Mouse (Mus musculus) adrenal gland, adult 10 weeks (tissue): ENCODE results near the gene Ndufa4l2. TPM values are rescaled to one million over a fixed set of nuclear protein-coding genes. Genes with fewer than 3 reads are reported as not detected.

Experiments used
- polyA plus RNA-seq: library from polyadenylated mRNA; stranded (reverse); fragments of 350-450 nt; fragmentation: Illumina TruSeq; extraction: RNeasy Lipid Tissue Mini Kit (QIAGEN cat#74804); gene quantifications from one replicate; pipeline ENCODE4 v1.2.3, GENCODE M21; 2014; ENCODE audit warnings: low read depth, low replicate concordance

Gene Ndufa4l2
- 2.6 TPM for polyA plus RNA-seq

DNA sequence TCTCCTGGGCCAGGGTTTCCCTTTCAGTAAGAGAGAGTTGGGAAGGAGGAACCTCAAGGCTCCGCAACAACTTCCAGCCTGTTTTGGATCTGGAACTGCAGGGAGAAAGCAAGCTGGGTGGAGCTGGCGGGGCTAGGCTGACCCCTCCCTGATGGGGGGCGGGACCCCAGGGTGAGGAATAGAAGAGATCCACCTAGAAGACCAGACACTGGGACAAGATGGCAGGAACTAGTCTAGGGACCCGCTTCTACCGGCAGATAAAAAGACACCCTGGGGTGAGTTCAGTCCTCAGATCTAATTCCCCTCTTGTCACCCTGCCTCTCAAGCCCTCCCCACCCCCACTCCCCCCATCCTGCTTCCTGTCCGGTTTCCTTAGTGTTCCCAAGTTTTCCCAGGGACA, at the start of gene Ndufa4l2:
Ndufa4l2 (plus strand) TSS at position 204 of the 400 bp plus-strand sequence.

DNA sequence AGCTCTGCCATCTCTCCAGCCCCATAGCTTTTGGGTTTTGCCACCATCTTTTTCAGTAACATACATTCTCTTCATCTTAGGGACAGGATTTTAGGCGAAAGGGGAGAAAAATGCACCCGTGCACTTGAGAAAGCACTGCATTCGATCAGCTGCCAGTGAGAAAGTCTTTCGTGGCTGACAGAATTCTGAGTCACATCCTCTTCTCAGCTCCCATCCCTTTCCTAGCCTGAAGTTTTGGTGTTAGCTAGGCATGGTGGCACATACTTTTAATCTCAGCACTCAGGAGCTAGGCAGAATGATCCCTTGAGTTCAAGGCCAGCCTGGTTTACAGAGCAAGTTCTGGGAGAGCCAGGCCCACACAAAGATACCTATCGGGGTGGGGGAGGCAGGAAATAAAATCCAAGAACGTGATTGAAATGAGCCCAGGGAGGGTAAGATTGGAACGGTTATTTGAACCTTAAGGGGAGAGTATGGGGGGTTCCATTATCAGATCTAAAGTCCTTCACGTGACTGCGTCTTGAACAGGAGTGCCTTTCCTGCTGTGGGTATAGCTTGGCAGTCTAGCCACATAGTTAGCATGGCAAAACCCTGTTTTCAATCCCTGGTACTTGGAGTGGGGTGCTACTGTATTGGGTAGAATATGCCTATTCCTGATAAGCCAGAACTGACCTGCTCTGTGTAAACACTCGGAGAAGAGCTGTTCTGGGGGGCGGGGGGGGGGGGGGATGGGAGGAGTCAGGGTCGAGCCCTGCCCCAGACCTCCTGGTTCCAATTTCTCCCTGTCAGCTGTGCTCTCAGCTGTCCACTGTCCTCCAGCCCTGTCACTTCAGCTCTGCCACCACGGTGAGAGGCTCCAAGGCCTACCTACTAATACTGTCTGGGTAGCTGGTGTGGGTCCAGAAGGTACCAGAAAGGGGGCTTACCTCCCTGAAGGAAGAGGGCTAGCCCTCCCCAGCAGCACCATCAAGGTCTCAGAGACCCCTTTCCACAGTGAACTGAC, 13.6 kb upstream of the Ndufa4l2 start, which contains the start of gene Stac3:
Stac3 (plus strand) TSS at position 793 of the 1,000 bp plus-strand sequence.

DNA sequence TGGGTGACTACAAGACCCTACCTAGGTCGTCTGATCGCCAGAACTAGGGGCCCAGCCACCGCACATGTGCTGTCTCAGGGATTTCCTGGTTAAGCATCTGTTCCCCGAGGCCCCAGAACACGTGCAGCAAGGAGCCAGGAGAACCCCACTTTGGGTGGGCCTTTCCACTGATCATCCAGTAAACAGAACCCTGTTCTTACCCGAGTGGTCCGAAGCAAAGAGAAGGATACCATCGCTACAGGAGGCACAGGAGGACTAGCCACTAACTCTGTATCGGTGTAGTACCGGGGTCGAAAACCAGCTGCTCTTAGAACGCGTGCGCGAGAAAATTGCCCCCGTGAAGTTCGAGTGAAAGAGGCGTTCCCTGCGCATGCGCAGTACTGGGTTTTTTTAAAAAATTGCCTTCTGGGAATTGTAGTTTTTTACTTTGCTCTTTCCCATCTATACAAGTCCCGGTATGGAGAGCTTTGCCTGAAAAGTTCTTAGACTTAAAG, 7.4 kb downstream of the Ndufa4l2 start, which contains the start of gene Shmt2:
Shmt2 (minus strand) TSS at position 357 of the 494 bp plus-strand sequence.

DNA sequence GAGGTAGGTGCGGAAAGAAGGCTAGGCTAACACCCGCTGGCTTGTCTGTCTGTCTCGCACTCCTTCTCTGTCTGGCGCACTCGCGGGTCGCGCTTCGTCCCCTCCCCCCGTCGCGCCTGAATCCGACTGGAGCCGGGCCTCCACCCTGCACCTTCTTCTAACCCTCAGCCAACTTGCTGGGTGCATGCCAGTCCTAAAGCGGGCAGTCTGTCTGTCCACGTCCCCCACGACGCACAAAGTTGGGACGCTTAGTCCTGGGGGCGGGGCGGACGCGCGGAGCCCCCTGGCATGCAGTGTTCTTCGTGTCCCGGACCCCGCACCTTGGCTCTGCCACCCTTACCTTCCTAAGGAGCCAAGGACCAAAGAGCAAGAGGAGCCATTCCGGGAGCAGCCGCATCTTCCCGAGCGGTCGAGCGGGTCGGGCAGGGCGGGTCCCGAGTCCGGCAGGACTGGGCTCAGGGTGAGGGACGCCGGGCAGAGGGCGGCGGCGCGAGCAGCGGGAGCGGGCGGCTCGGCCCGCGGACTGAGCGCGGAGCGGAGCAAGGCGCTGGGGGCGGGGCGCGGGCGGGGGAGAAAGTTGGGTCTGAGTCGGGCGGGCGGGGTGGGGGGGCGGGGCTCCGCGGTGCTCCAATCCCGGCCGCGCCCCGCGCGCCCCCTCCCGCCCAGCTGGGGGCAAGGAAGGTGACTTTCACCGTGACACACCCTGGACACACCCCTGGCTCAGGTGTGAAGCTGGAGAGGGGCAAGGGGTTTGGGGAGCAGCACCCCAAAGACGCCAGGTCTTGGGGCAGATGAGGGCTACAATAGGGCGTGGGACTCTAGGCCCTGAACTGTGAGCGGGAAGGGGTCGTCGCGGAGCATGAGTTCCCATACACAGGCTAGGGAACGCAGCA, 19.5 kb downstream of the Ndufa4l2 start, which contains the start of gene Nxph4:
Nxph4 (minus strand) TSS at position 524 of the 893 bp plus-strand sequence.

Other genes with a start within 250 kb of the Ndufa4l2 start
- gene Dctn2, start 248.6 kb upstream of the Ndufa4l2 start, polyA plus RNA-seq: 26.5 TPM
- 2.2 TPM for gene Mbd6, start 225.9 kb upstream of the Ndufa4l2 start, polyA plus RNA-seq
- gene Mars, start 203.2 kb upstream of the Ndufa4l2 start, polyA plus RNA-seq: 18.8 TPM
- gene Arhgap9, start 193.0 kb upstream of the Ndufa4l2 start, polyA plus RNA-seq: 0.70 TPM
- not detected for gene Gli1, start 173.0 kb upstream of the Ndufa4l2 start, polyA plus RNA-seq
- gene Inhbe, start 160.6 kb upstream of the Ndufa4l2 start, polyA plus RNA-seq: not detected
- not detected for gene Inhbc, start 144.5 kb upstream of the Ndufa4l2 start, polyA plus RNA-seq
- gene R3hdm2, start 134.6 kb upstream of the Ndufa4l2 start, polyA plus RNA-seq: 216 TPM
- gene Stac3, start 13.3 kb upstream of the Ndufa4l2 start, polyA plus RNA-seq: not detected
- gene Shmt2, start 7.5 kb downstream of the Ndufa4l2 start, polyA plus RNA-seq: 2.1 TPM
- gene Nxph4, start 19.6 kb downstream of the Ndufa4l2 start, polyA plus RNA-seq: not detected
- 6.5 TPM for gene Lrp1, start 106.2 kb downstream of the Ndufa4l2 start, polyA plus RNA-seq
- 42.6 TPM for gene Stat6, start 128.0 kb downstream of the Ndufa4l2 start, polyA plus RNA-seq
- gene Nemp1, start 151.9 kb downstream of the Ndufa4l2 start, polyA plus RNA-seq: 12.3 TPM
- 3.4 TPM for gene Nab2, start 153.6 kb downstream of the Ndufa4l2 start, polyA plus RNA-seq
- gene Myo1a, start 190.2 kb downstream of the Ndufa4l2 start, polyA plus RNA-seq: 0.41 TPM
- gene Tac2, start 209.5 kb downstream of the Ndufa4l2 start, polyA plus RNA-seq: not detected
- 3.3 TPM for gene Zbtb39, start 224.6 kb downstream of the Ndufa4l2 start, polyA plus RNA-seq
- 2.9 TPM for gene Gpr182, start 236.8 kb downstream of the Ndufa4l2 start, polyA plus RNA-seq
- 6.2 TPM for gene Rdh1, start 244.8 kb downstream of the Ndufa4l2 start, polyA plus RNA-seq
- not detected for gene Rdh16f1, start 244.8 kb downstream of the Ndufa4l2 start, polyA plus RNA-seq